Mouse (Mus musculus): Measurements from ENCODE around the gene Arhgdib. TPM values are rescaled to one million over a fixed set of nuclear protein-coding genes. Genes with fewer than 3 reads are reported as not detected.

The Arhgdib gene
- total and polyA plus RNA-seq, 3 experiments: 321 to 1,150 (median 355) TPM

DNA sequence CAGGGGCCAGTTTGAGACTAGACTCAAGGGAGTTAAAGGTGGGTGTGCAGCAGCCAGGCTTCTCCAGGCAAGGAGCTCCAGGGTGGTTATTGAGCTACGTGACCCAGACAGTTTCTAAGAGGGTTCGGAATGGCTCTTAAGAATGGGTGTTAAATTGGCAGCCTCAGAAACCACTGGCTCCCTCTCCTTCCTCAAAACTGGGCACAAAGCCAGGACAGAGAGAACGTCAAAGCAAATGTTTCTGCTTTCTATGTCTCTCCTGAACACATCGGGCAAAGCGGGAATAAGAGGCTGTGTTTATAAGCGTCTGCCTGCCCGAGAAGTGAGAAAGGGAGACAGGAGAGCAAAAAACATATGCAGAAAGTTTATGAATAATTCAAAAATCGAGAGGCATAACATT is 67.1 kb downstream of the Arhgdib start:
- Histone ChIP-seq H3K27me3 (replicated peaks) (no peaks in the 10 kb centered on the region), H3K4me1 (ENCODE audit: control insufficient read depth in 1 of 2, insufficient read depth in 2 of 2) (no peaks in the 10 kb centered on the region), H3K9ac (ENCODE audit: insufficient read depth, low read depth) (no peak overlapping the region), H3K36me3 (replicated peaks in 1 of 2; ENCODE audit: control insufficient read depth in 1 of 2, insufficient read depth in 1 of 2, low read length in 1 of 2) (peaks cover 0 to 22% of the 10 kb centered on the region in 2 experiments), H3K79me2 (replicated peaks; ENCODE audit: control insufficient read depth, extremely low read depth, insufficient read depth, poor library complexity, severe bottlenecking) (no peaks in the 10 kb centered on the region), H3K4me3 (replicated peaks in 1 of 3; ENCODE audit: low read depth in 2 of 3, low read length in 2 of 3, poor library complexity in 1 of 3) (no peak overlapping the region), H3K27ac (ENCODE audit: insufficient read depth, low read depth) (no peak overlapping the region), H3K9me3 (replicated peaks; ENCODE audit: low read length) (no peaks in the 10 kb centered on the region), H3K4me2 (ENCODE audit: insufficient read depth, low read depth, poor library complexity, severe bottlenecking) (no peak overlapping the region)
- TF ChIP-seq MAFK (IDR thresholded peaks at IDR 0.05; ENCODE audit: insufficient replicate concordance, low read length): no peak
- no peak for TF ChIP-seq POLR2AphosphoS2 (IDR thresholded peaks at IDR 0.05; ENCODE audit: low read depth, low read length)
- no peak for TF ChIP-seq ZC3H11A (IDR thresholded peaks at IDR 0.05; ENCODE audit: low read depth, low read length)
- no peak for TF ChIP-seq JUND (conservative IDR thresholded peaks at IDR 0.05; ENCODE audit: low read depth, low read length)
- no peak for TF ChIP-seq JUN (IDR thresholded peaks at IDR 0.05; ENCODE audit: insufficient read depth, low read depth, low read length)
- no peak for TF ChIP-seq MXI1 (IDR thresholded peaks at IDR 0.05; ENCODE audit: low read depth, low read length)
- TF ChIP-seq E2F4 (IDR thresholded peaks at IDR 0.05; ENCODE audit: insufficient replicate concordance, low read depth, low read length): no peak
- no peak for TF ChIP-seq IRF4 (IDR thresholded peaks at IDR 0.05; ENCODE audit: low read depth, low read length)
- TF ChIP-seq ZNF384 (IDR thresholded peaks at IDR 0.05; ENCODE audit: low read depth, low read length): no peak
- no peak for TF ChIP-seq UBTF (IDR thresholded peaks at IDR 0.05; ENCODE audit: low read depth, low read length)
- TF ChIP-seq POLR2A (IDR thresholded peaks at IDR 0.05; ENCODE audit: low read depth, low read length): no peak
- no peak for TF ChIP-seq EP300 (IDR thresholded peaks at IDR 0.05; ENCODE audit: low read length)
- TF ChIP-seq BHLHE40 (IDR thresholded peaks at IDR 0.05; ENCODE audit: low read depth, low read length): no peak
- TF ChIP-seq USF1 (IDR thresholded peaks at IDR 0.05; ENCODE audit: low read depth, low read length): no peak
- no peak for TF ChIP-seq NELFE (IDR thresholded peaks at IDR 0.05; ENCODE audit: low read depth, low read length)
- TF ChIP-seq ETS1 (conservative IDR thresholded peaks at IDR 0.05; ENCODE audit: low read depth, low read length): no peak
- TF ChIP-seq USF2 (conservative IDR thresholded peaks at IDR 0.05; ENCODE audit: low read depth, low read length): no peak
- no peak for TF ChIP-seq NRF1 (IDR thresholded peaks at IDR 0.05; ENCODE audit: low read depth, low read length)
- TF ChIP-seq GABPA (IDR thresholded peaks at IDR 0.05; ENCODE audit: insufficient replicate concordance, low read depth, low read length): no peak
- in situ Hi-C loops (cut with MboI; ENCODE audit: low pct_ligation_motif_present, low pct_unique_long_range_greater_than_20kb, low sequenced_read_pairs) (no loop called here), dilution Hi-C loops (cut with MboI; ENCODE audit: extremely low pct_ligation_motif_present, extremely low pct_unique_long_range_greater_than_20kb, low sequenced_read_pairs) (loop anchor here (25.0 kb wide), 1 partner anchor 113 kb away; no protein-coding TSS in a partner anchor)
- DNase-seq (ENCODE audit: extremely low read depth): no peak

Other genes with a start within 250 kb of the Arhgdib start
- 0.08 and 0.13 TPM in 2 replicates for gene Gucy2c, start 160.1 kb downstream of the Arhgdib start, total RNA-seq (2012; rRNA removed)
- gene Gucy2c, start 160.1 kb downstream of the Arhgdib start, total RNA-seq (2014; rRNA removed): 0.08 TPM in 1 of 2 replicates, not detected in the other
- 0.08 and 0.10 TPM in 2 replicates for gene Gucy2c, start 160.1 kb downstream of the Arhgdib start, polyA plus RNA-seq (2012; ENCODE audit: insufficient read length, low read depth)
- gene Hist4h4, start 137.5 kb downstream of the Arhgdib start, total RNA-seq (2012; rRNA removed): 78.2 and 135 TPM in 2 replicates
- 2.7 and 3.6 TPM in 2 replicates for gene Hist4h4, start 137.5 kb downstream of the Arhgdib start, total RNA-seq (2014; rRNA removed)
- 0.16 TPM in 2 replicates for gene Hist4h4, start 137.5 kb downstream of the Arhgdib start, polyA plus RNA-seq (2012; ENCODE audit: insufficient read length, low read depth)
- gene H2afj, start 133.7 kb downstream of the Arhgdib start, total RNA-seq (2012; rRNA removed): 196 and 217 TPM in 2 replicates
- gene H2afj, start 133.7 kb downstream of the Arhgdib start, total RNA-seq (2014; rRNA removed): 124 and 125 TPM in 2 replicates
- gene H2afj, start 133.7 kb downstream of the Arhgdib start, polyA plus RNA-seq (2012; ENCODE audit: insufficient read length, low read depth): 158 and 184 TPM in 2 replicates
- gene BC049715, start 114.3 kb downstream of the Arhgdib start, total RNA-seq (2012; rRNA removed): 9.9 and 10.7 TPM in 2 replicates
- gene BC049715, start 114.3 kb downstream of the Arhgdib start, total RNA-seq (2014; rRNA removed): 8.8 and 10.1 TPM in 2 replicates
- gene BC049715, start 114.3 kb downstream of the Arhgdib start, polyA plus RNA-seq (2012; ENCODE audit: insufficient read length, low read depth): 13.1 and 13.5 TPM in 2 replicates
- 49.1 and 51.3 TPM in 2 replicates for gene Wbp11, start 113.7 kb downstream of the Arhgdib start, total RNA-seq (2012; rRNA removed)
- gene Wbp11, start 113.7 kb downstream of the Arhgdib start, total RNA-seq (2014; rRNA removed): 27.7 and 29.5 TPM in 2 replicates
- gene Wbp11, start 113.7 kb downstream of the Arhgdib start, polyA plus RNA-seq (2012; ENCODE audit: insufficient read length, low read depth): 189 and 212 TPM in 2 replicates
- 5.5 and 6.1 TPM in 2 replicates for gene Smco3, start 106.4 kb downstream of the Arhgdib start, total RNA-seq (2012; rRNA removed)
- gene Smco3, start 106.4 kb downstream of the Arhgdib start, total RNA-seq (2014; rRNA removed): 12.9 and 13.7 TPM in 2 replicates
- 0.90 and 1.2 TPM in 2 replicates for gene Smco3, start 106.4 kb downstream of the Arhgdib start, polyA plus RNA-seq (2012; ENCODE audit: insufficient read length, low read depth)
- 0.34 and 0.71 TPM in 2 replicates for gene Art4, start 84.2 kb downstream of the Arhgdib start, total RNA-seq (2012; rRNA removed)
- gene Art4, start 84.2 kb downstream of the Arhgdib start, total RNA-seq (2014; rRNA removed): 0.48 and 0.59 TPM in 2 replicates
- gene Art4, start 84.2 kb downstream of the Arhgdib start, polyA plus RNA-seq (2012; ENCODE audit: insufficient read length, low read depth): 0.93 and 1.0 TPM in 2 replicates
- not detected in 2 replicates for gene Mgp, start 66.1 kb downstream of the Arhgdib start, total RNA-seq (2012; rRNA removed)
- not detected in 2 replicates for gene Mgp, start 66.1 kb downstream of the Arhgdib start, total RNA-seq (2014; rRNA removed)
- gene Mgp, start 66.1 kb downstream of the Arhgdib start, polyA plus RNA-seq (2012; ENCODE audit: insufficient read length, low read depth): not detected in 2 replicates
- 0.55 and 0.63 TPM in 2 replicates for gene Erp27, start 19.7 kb downstream of the Arhgdib start, total RNA-seq (2012; rRNA removed)
- gene Erp27, start 19.7 kb downstream of the Arhgdib start, total RNA-seq (2014; rRNA removed): 0.43 TPM in 1 of 2 replicates, not detected in the other
- gene Erp27, start 19.7 kb downstream of the Arhgdib start, polyA plus RNA-seq (2012; ENCODE audit: insufficient read length, low read depth): 1.8 and 1.9 TPM in 2 replicates
- 0.04 TPM in 2 replicates for gene Pde6h, start 18.1 kb downstream of the Arhgdib start, total RNA-seq (2012; rRNA removed)
- gene Pde6h, start 18.1 kb downstream of the Arhgdib start, total RNA-seq (2014; rRNA removed): 0.08 TPM in 1 of 2 replicates, not detected in the other
- gene Pde6h, start 18.1 kb downstream of the Arhgdib start, polyA plus RNA-seq (2012; ENCODE audit: insufficient read length, low read depth): 0.04 and 0.30 TPM in 2 replicates
- gene Rerg, start 228.6 kb upstream of the Arhgdib start, total RNA-seq (2012; rRNA removed): not detected in 2 replicates
- not detected in 2 replicates for gene Rerg, start 228.6 kb upstream of the Arhgdib start, total RNA-seq (2014; rRNA removed)
- not detected in 2 replicates for gene Rerg, start 228.6 kb upstream of the Arhgdib start, polyA plus RNA-seq (2012; ENCODE audit: insufficient read length, low read depth)